Mouse (Mus musculus) liver, adult 2 months (tissue): ENCODE data around the gene Tubd1.

Experiments used
- CTCF ChIP-seq: fragments of 200-500 bp; IDR thresholded peaks from 2 replicates; pipeline ENCODE4 v1.5.1; 2011; ENCODE audit warnings: low read depth, low read length, control low read depth
- POLR2A ChIP-seq: fragments of 200-500 bp; IDR thresholded peaks from 2 replicates; pipeline ENCODE4 v1.6.1; 2011; ENCODE audit warnings: low read length, control low read depth; ENCODE audit not compliant: insufficient read depth; ENCODE audit errors: extremely low read depth

GRCm38 (mm10) chr11:86586868-86587792 is 42.3 kb downstream of the Tubd1 start:
- TF ChIP-seq POLR2A (peak; percentile 71; the same call in 1 of the 2 replicates), CTCF (no peak)
